Mouse (Mus musculus): Measurements from ENCODE around the gene Snrnp40. TPM values are rescaled to one million over a fixed set of nuclear protein-coding genes. Genes with fewer than 3 reads are reported as not detected.

Gene Snrnp40
- polyA plus RNA-seq (2015; fragmentation: Illumina TruSeq; extraction: RNeasy Lipid Tissue Mini Kit (QIAGEN cat#74804); ENCODE audit: insufficient read depth, low replicate concordance), result 57.8 TPM

GRCm38 (mm10) chr4:130359486-130360237 lies at the start of gene Snrnp40, which contains the start of gene Zcchc17:
Snrnp40 (plus strand) TSS chr4:130360132.
Zcchc17 (minus strand) TSS chr4:130359943.

Other genes starting within 250 kb of the Snrnp40 start
- not detected for gene Hcrtr1, start 220.8 kb upstream of the Snrnp40 start, polyA plus RNA-seq (2015; fragmentation: Illumina TruSeq; extraction: RNeasy Lipid Tissue Mini Kit (QIAGEN cat#74804); ENCODE audit: insufficient read depth, low replicate concordance)
- gene Tinagl1, start 185.0 kb upstream of the Snrnp40 start, polyA plus RNA-seq (2015; fragmentation: Illumina TruSeq; extraction: RNeasy Lipid Tissue Mini Kit (QIAGEN cat#74804); ENCODE audit: insufficient read depth, low replicate concordance), result 21.0 TPM
- not detected for gene Gm853, start 137.7 kb upstream of the Snrnp40 start, polyA plus RNA-seq (2015; fragmentation: Illumina TruSeq; extraction: RNeasy Lipid Tissue Mini Kit (QIAGEN cat#74804); ENCODE audit: insufficient read depth, low replicate concordance)
- not detected for gene Serinc2, start 80.9 kb upstream of the Snrnp40 start, polyA plus RNA-seq (2015; fragmentation: Illumina TruSeq; extraction: RNeasy Lipid Tissue Mini Kit (QIAGEN cat#74804); ENCODE audit: insufficient read depth, low replicate concordance)
- not detected for gene Fabp3, start 51.5 kb upstream of the Snrnp40 start, polyA plus RNA-seq (2015; fragmentation: Illumina TruSeq; extraction: RNeasy Lipid Tissue Mini Kit (QIAGEN cat#74804); ENCODE audit: insufficient read depth, low replicate concordance)
- not detected for gene Gm10570, start 51.5 kb upstream of the Snrnp40 start, polyA plus RNA-seq (2015; fragmentation: Illumina TruSeq; extraction: RNeasy Lipid Tissue Mini Kit (QIAGEN cat#74804); ENCODE audit: insufficient read depth, low replicate concordance)
- 37.3 TPM for gene Zcchc17, start 189 bp upstream of the Snrnp40 start, polyA plus RNA-seq (2015; fragmentation: Illumina TruSeq; extraction: RNeasy Lipid Tissue Mini Kit (QIAGEN cat#74804); ENCODE audit: insufficient read depth, low replicate concordance)
- 0.40 TPM for gene Nkain1, start 214.0 kb downstream of the Snrnp40 start, polyA plus RNA-seq (2015; fragmentation: Illumina TruSeq; extraction: RNeasy Lipid Tissue Mini Kit (QIAGEN cat#74804); ENCODE audit: insufficient read depth, low replicate concordance)